In the genomic region with DNA sequence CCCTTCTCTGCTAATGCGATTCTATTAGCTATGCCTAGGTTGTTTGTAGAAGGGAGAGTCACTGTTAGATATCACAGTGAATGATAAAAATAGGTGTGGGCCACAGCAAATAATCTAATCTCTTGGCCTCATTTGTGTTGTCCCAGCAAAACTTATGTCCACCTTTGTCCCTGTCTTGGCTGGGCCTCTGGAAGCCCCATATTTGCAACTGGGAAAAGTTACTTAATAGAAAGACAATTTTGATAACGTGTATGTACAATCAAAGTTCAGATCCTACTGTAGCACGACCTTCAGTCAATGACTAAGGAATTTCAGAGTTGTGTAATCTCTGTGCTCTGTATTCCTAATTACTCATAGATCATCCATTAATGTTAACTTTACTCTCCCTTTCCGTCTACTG, we compare ENCODE assay signal across 18 mouse cellular contexts. TPM values are rescaled to one million over a fixed set of nuclear protein-coding genes. Genes with fewer than 3 reads are reported as not detected.
"Had no signal": no experiment of that assay in that cellular context is flagged by ENCODE, and none has a peak within 500 bp of the region (broad histone marks: within the 10 kb centered on the region; RNA-seq: fewer than 3 reads in every experiment).

No protein-coding gene starts in this region.

- H3K4me1 ChIP-seq: kidney, embryonic 15.5 days; limb, embryonic 15.5 days; midbrain, embryonic 10.5 days; neural tube, embryonic 12.5 days had no signal

- H3K9ac ChIP-seq: kidney, embryonic 15.5 days; limb, embryonic 15.5 days; neural tube, embryonic 12.5 days had no signal

- H3K4me2 ChIP-seq: kidney, embryonic 15.5 days; limb, embryonic 15.5 days; neural tube, embryonic 12.5 days had no signal

- H3K27me3 ChIP-seq: kidney, embryonic 15.5 days; limb, embryonic 15.5 days; neural tube, embryonic 12.5 days had no signal

- H3K27ac ChIP-seq: kidney, embryonic 15.5 days; left cerebral cortex, adult 2 months; limb, embryonic 15.5 days; midbrain, embryonic 10.5 days; neural tube, embryonic 12.5 days had no signal

- DNase-seq: lung, adult 18-20 months; lung, postnatal 36 days; midbrain, embryonic 14.5 days; thymus, postnatal 4 days had no signal

- H3K9me3 ChIP-seq: kidney, embryonic 15.5 days; limb, embryonic 15.5 days; midbrain, embryonic 10.5 days; neural tube, embryonic 12.5 days had no signal

- H3K4me3 ChIP-seq: kidney, embryonic 15.5 days; left cerebral cortex, adult 2 months; limb, embryonic 15.5 days; midbrain, embryonic 10.5 days; neural tube, embryonic 12.5 days had no signal

- H3K36me3 ChIP-seq: kidney, embryonic 15.5 days; limb, embryonic 15.5 days; midbrain, embryonic 10.5 days; neural tube, embryonic 12.5 days had no signal

- ATAC-seq: hindbrain, embryonic 16.5 days; inflammation-experienced regulatory T-cells, adult 6 months had no signal

RNA-seq across cellular contexts. Expression of a gene that starts 13.4 kb away (rescaled TPM):
- total RNA-seq: layer of hippocampus, adult 8-10 months; layer of hippocampus, postnatal 14 days; left cerebral cortex, adult 2 months; left cerebral cortex, postnatal 14 days; megakaryocyte, adult 5-6 weeks; neutrophil, adult 5-6 weeks had no signal
- polyA plus RNA-seq: hindbrain, embryonic 16.5 days; inflammation-experienced regulatory T-cells, adult 6 months; limb, embryonic 11.5 days; lung, embryonic 16.5 days; midbrain, embryonic 10.5 days; midbrain, embryonic 14.5 days; neural tube, embryonic 12.5 days had no signal

RNA-seq across cellular contexts. Expression of a gene that starts 34.5 kb away (rescaled TPM):
- total RNA-seq: megakaryocyte, adult 5-6 weeks had no signal

RNA-seq across cellular contexts. Expression of a gene that starts 39.9 kb away (rescaled TPM):
- total RNA-seq: layer of hippocampus, adult 8-10 months; layer of hippocampus, postnatal 14 days; left cerebral cortex, adult 2 months; left cerebral cortex, postnatal 14 days; megakaryocyte, adult 5-6 weeks; neutrophil, adult 5-6 weeks had no signal
- polyA plus RNA-seq: hindbrain, embryonic 16.5 days; inflammation-experienced regulatory T-cells, adult 6 months; limb, embryonic 11.5 days; lung, embryonic 16.5 days; midbrain, embryonic 10.5 days; midbrain, embryonic 14.5 days; neural tube, embryonic 12.5 days had no signal
